Mouse (Mus musculus) midbrain, embryonic 14.5 days (tissue): ENCODE results near the gene Foxo3. TPM values are rescaled to one million over a fixed set of nuclear protein-coding genes. Genes with fewer than 3 reads are reported as not detected.

Experiments used
- ATAC-seq: fragments of 200-750 bp; cut with Nextera tagmentation; 2 replicates; pipeline ENCODE4 v1.8.0; 2017; ENCODE audit warnings: moderate number of reproducible peaks, moderate library complexity; ENCODE audit not compliant: low FRiP score, low TSS enrichment
- DNase-seq: peaks from one replicate; pipeline ENCODE4 v3.0.0-alpha.2; 2015
- H3K27ac ChIP-seq: fragments of 300-500 bp; sonication (generic); replicated peaks from 2 replicates; pipeline ENCODE4 v1.5.1; 2014; ENCODE audit warnings: mild to moderate bottlenecking, low read depth, low read length, moderate library complexity
- H3K27me3 ChIP-seq: fragments of 300-500 bp; sonication (generic); 2 replicates; pipeline ENCODE4 v1.6.1; 2014; ENCODE audit warnings: low read length, control low read depth, mixed read lengths; ENCODE audit not compliant: control insufficient read depth, insufficient read depth
- H3K36me3 ChIP-seq: fragments of 300-500 bp; sonication (generic); 2 replicates; pipeline ENCODE4 v1.6.1; 2014; ENCODE audit warnings: low read length, control low read depth; ENCODE audit not compliant: control insufficient read depth, insufficient read depth
- H3K4me1 ChIP-seq: fragments of 300-500 bp; sonication (generic); 2 replicates; pipeline ENCODE4 v1.6.1; 2014; ENCODE audit warnings: mild to moderate bottlenecking, antibody characterized with exemption, low read length, control low read depth; ENCODE audit not compliant: control insufficient read depth, insufficient read depth
- H3K4me2 ChIP-seq: fragments of 300-500 bp; sonication (generic); 2 replicates; pipeline ENCODE4 v1.6.1; 2014; ENCODE audit warnings: mild to moderate bottlenecking, low read length, moderate library complexity
- H3K4me3 ChIP-seq: fragments of 300-500 bp; sonication (generic); replicated peaks from 2 replicates; pipeline ENCODE4 v1.5.1; 2014; ENCODE audit warnings: low read depth, low read length
- H3K9ac ChIP-seq: fragments of 300-500 bp; sonication (generic); replicated peaks from 2 replicates; pipeline ENCODE4 v1.6.1; 2014; ENCODE audit warnings: mild to moderate bottlenecking, low read length, moderate library complexity
- H3K9me3 ChIP-seq: fragments of 300-500 bp; sonication (generic); 2 replicates; pipeline ENCODE4 v1.6.1; 2016; ENCODE audit warnings: low read length, control low read depth, mixed read lengths; ENCODE audit not compliant: control insufficient read depth
- WGBS: fragments of 180-500 bp; shearing (Covaris S2); extraction: QIAGEN DNeasy Blood & Tissue Kit; methylation state at CpG from one replicate; pipeline ENCODE4 v1.1.7; 2014; 5-methylcytosine and 5-hydroxymethylcytosine counted together
- polyA plus RNA-seq: library from polyadenylated mRNA; unstranded; fragments of >200 nt; fragmentation: Nextera tagmentation; extraction: Ambion mirVana; gene quantifications from 2 replicates; pipeline ENCODE4 v1.2.1, GENCODE M21; 2014

Gene Foxo3
- polyA plus RNA-seq, 1 experiment from 2014 or later: 6.0 TPM

DNA sequence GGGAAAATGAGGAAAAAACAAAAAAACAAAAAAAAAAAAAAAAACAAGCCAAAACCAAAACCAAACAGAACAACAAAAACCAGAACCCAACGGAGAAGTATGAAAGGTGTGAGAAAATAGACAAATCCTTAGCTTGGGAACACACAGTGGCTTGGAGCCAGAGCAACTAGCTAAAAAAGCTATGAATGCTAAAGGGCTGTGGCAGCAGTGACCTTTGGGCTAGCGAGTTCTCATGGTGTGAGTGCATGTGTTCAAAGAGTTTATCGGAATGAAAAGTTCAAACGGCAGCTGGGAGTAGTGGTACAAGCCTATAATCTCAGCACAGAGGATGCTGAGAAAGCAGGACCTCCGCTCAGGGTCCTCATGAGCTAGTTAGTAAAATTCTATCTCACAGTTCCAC lies 12.4 kb downstream of the Foxo3 start:
- H3K4me2 ChIP-seq: no peak overlapping the region
- no peak for ATAC-seq
- H3K9me3 ChIP-seq: no peaks in the 10 kb centered on the region
- no peaks in the 10 kb centered on the region for H3K27me3 ChIP-seq
- DNase-seq: no peak
- H3K27ac ChIP-seq: no peak overlapping the region
- no peaks in the 10 kb centered on the region for H3K4me1 ChIP-seq
- peaks cover 9% of the 10 kb centered on the region; the same call in 1 of the 2 replicates for H3K36me3 ChIP-seq
- 84% methylated on average over 5 of the region's 5 CpGs for WGBS
- no peak overlapping the region for H3K4me3 ChIP-seq
- no peak overlapping the region for H3K9ac ChIP-seq

GRCm38 (mm10) chr10:42263701-42264100 lies 12.9 kb downstream of the Foxo3 start:
- no peak overlapping the region for H3K4me2 ChIP-seq
- H3K4me1 ChIP-seq: no peaks in the 10 kb centered on the region
- DNase-seq (no peak), ATAC-seq (no peak)
- H3K9me3 ChIP-seq: no peaks in the 10 kb centered on the region
- no peak overlapping the region for H3K9ac ChIP-seq
- no peaks in the 10 kb centered on the region for H3K27me3 ChIP-seq
- WGBS: 90% methylated on average over 8 of the region's 8 CpGs
- no peak overlapping the region for H3K4me3 ChIP-seq
- H3K27ac ChIP-seq: no peak overlapping the region
- peaks cover 9% of the 10 kb centered on the region; the same call in 1 of the 2 replicates for H3K36me3 ChIP-seq

- no peak for ATAC-seq
Observed at GRCm38 (mm10) chr10:42262061-42262460, 14.5 kb downstream of the Foxo3 start.

GRCm38 (mm10) chr10:42261103-42261502 lies 15.5 kb downstream of the Foxo3 start:
- Histone ChIP-seq H3K4me1 (no peaks in the 10 kb centered on the region), H3K4me2 (no peak overlapping the region), H3K9ac (no peak overlapping the region), H3K4me3 (no peak overlapping the region), H3K9me3 (no peaks in the 10 kb centered on the region), H3K36me3 (peaks cover 6% of the 10 kb centered on the region; the same call in 1 of the 2 replicates), H3K27me3 (no peaks in the 10 kb centered on the region), H3K27ac (no peak overlapping the region)
- 93% methylated on average over 8 of the region's 8 CpGs for WGBS
- DNase-seq (no peak), ATAC-seq (no peak)

More at GRCm38 (mm10) chr10:42262061-42262460, 14.5 kb downstream of the Foxo3 start:
- no peaks in the 10 kb centered on the region for H3K9me3 ChIP-seq
- no peak for DNase-seq
- no peak overlapping the region for H3K27ac ChIP-seq
- H3K9ac ChIP-seq: no peak overlapping the region
- H3K4me1 ChIP-seq: no peaks in the 10 kb centered on the region
- H3K4me3 ChIP-seq: no peak overlapping the region
- H3K4me2 ChIP-seq: no peak overlapping the region
- WGBS: 94% methylated on average over 3 of the region's 3 CpGs
- H3K27me3 ChIP-seq: no peaks in the 10 kb centered on the region
- peaks cover 9% of the 10 kb centered on the region; the same call in 1 of the 2 replicates for H3K36me3 ChIP-seq

DNA sequence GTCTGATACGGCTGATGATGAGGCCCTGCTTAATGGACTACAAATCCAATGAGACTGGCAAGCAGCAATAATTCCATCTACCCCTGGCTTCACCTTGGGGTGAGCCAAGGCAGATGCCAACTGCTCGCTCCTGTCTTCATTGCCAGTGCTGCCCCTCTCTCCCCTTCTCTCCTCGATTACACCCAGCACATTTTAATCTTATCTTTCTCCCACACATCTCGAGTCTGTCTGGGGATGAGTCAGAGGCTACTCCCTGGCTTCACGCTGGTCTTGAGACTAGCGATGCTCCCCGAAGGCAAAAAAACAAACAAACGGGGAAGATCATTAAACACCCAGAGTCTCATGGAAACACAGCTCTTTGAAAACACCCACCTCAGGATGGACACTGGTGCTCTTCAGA lies 16.0 kb downstream of the Foxo3 start:
- Histone ChIP-seq H3K36me3 (no peaks in the 10 kb centered on the region), H3K9ac (no peak overlapping the region), H3K4me2 (no peak overlapping the region), H3K27ac (no peak overlapping the region), H3K27me3 (no peaks in the 10 kb centered on the region), H3K9me3 (no peaks in the 10 kb centered on the region), H3K4me1 (no peaks in the 10 kb centered on the region), H3K4me3 (no peak overlapping the region)
- no peak for ATAC-seq
- WGBS: 87% methylated on average over 8 of the region's 8 CpGs
- DNase-seq: no peak

GRCm38 (mm10) chr10:42259602-42260001 lies 17.0 kb downstream of the Foxo3 start:
- Histone ChIP-seq H3K27me3 (no peaks in the 10 kb centered on the region), H3K4me1 (no peaks in the 10 kb centered on the region), H3K27ac (no peak overlapping the region), H3K9ac (no peak overlapping the region), H3K4me3 (no peak overlapping the region), H3K4me2 (no peak overlapping the region), H3K36me3 (no peaks in the 10 kb centered on the region), H3K9me3 (no peaks in the 10 kb centered on the region)
- no peak for DNase-seq
- WGBS: 84% methylated on average over 4 of the region's 4 CpGs
- no peak for ATAC-seq

DNA sequence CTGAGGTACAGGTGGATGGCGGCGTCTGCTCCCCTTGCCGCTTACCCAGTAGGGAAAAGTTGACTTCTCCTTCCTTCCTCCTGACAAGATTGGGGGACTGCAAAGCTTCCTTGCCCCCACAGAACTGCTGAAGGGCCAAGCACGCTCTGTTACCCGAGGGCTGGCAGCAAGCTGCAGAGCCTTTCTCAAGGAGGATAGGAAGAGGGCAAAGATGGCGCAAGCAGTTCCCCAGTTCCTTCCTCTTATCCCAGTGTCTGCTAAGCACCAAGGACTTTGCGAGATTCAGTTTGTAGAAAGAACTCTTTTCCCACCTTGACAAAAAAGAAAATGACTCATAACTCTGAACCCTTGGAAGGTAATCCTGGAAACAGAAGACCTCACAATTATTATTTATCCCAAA lies 18.6 kb downstream of the Foxo3 start:
- no peaks in the 10 kb centered on the region for H3K27me3 ChIP-seq
- H3K9ac ChIP-seq: no peak overlapping the region
- H3K4me2 ChIP-seq: no peak overlapping the region
- ATAC-seq: no peak
- DNase-seq: no peak
- no peak overlapping the region for H3K4me3 ChIP-seq
- H3K9me3 ChIP-seq: no peaks in the 10 kb centered on the region
- H3K27ac ChIP-seq: no peak overlapping the region
- H3K36me3 ChIP-seq: no peaks in the 10 kb centered on the region
- WGBS: 94% methylated on average over 7 of the region's 7 CpGs
- no peaks in the 10 kb centered on the region for H3K4me1 ChIP-seq

GRCm38 (mm10) chr10:42254788-42255187 lies 21.8 kb downstream of the Foxo3 start:
- Histone ChIP-seq H3K36me3 (no peaks in the 10 kb centered on the region), H3K4me2 (no peak overlapping the region), H3K4me1 (no peaks in the 10 kb centered on the region), H3K27ac (no peak overlapping the region), H3K9me3 (no peaks in the 10 kb centered on the region), H3K9ac (no peak overlapping the region), H3K4me3 (no peak overlapping the region), H3K27me3 (no peaks in the 10 kb centered on the region)
- WGBS: 97% methylated on average over 5 of the region's 5 CpGs
- ATAC-seq (no peak), DNase-seq (no peak)

GRCm38 (mm10) chr10:42251749-42252323 lies 24.7 kb downstream of the Foxo3 start:
- H3K4me3 ChIP-seq: no peak overlapping the region
- no peaks in the 10 kb centered on the region for H3K27me3 ChIP-seq
- DNase-seq (no peak), ATAC-seq (no peak)
- no peaks in the 10 kb centered on the region for H3K9me3 ChIP-seq
- H3K9ac ChIP-seq: no peak overlapping the region
- WGBS: 53% methylated on average over 8 of the region's 8 CpGs
- no peak overlapping the region for H3K27ac ChIP-seq
- H3K4me1 ChIP-seq: no peaks in the 10 kb centered on the region
- H3K36me3 ChIP-seq: no peaks in the 10 kb centered on the region
- no peak overlapping the region for H3K4me2 ChIP-seq
